Mouse (Mus musculus) liver, embryonic 14.5 days (tissue): ENCODE data around the gene Lin7b. TPM values are rescaled to one million over a fixed set of nuclear protein-coding genes. Genes with fewer than 3 reads are reported as not detected.
A peak's percentile ranks its signal among the peaks of the same experiment; 100 is the strongest.

Source experiments
- ATAC-seq: fragments of 200-750 bp; cut with Nextera tagmentation; 2 replicates; pipeline ENCODE4 v1.8.0; 2017; ENCODE audit warnings: moderate number of reproducible peaks, mild to moderate bottlenecking, moderate library complexity; ENCODE audit not compliant: insufficient read depth
- DNase-seq, 3 experiments: peaks; one replicate each; pipeline ENCODE4 v3.0.0-alpha.2; 2012 to 2013; ENCODE audit warnings: low read depth in 3 of 3, low spot score in 3 of 3
- H3K27ac ChIP-seq: fragments of 300-500 bp; sonication (generic); 2 replicates; pipeline ENCODE4 v1.5.1; 2014; ENCODE audit warnings: moderate library complexity, mild to moderate bottlenecking, control low read depth, inconsistent platforms
- H3K27me3 ChIP-seq: fragments of 300-500 bp; sonication (generic); 2 replicates; pipeline ENCODE4 v1.6.1; 2014; ENCODE audit warnings: mild to moderate bottlenecking, low read length, moderate library complexity; ENCODE audit not compliant: control insufficient read depth, insufficient read depth
- H3K36me3 ChIP-seq: fragments of 300-500 bp; sonication (generic); replicated peaks from 2 replicates; pipeline ENCODE4 v1.6.1; 2014; ENCODE audit warnings: low read depth; ENCODE audit not compliant: control insufficient read depth, insufficient read depth
- H3K4me1 ChIP-seq, 2 experiments: fragments of 200-500 bp in 1 of 2; fragments of 300-500 bp in 1 of 2; sonication (generic) in 1 of 2; replicated peaks; 2 replicates each; pipeline ENCODE4 v1.6.1; 2012 to 2014; ENCODE audit warnings: antibody characterized with exemption in 1 of 2, inconsistent platforms in 1 of 2, low read length in 1 of 2; ENCODE audit not compliant: control insufficient read depth in 2 of 2, insufficient read depth in 2 of 2
- H3K4me2 ChIP-seq: fragments of 300-500 bp; sonication (generic); 2 replicates; pipeline ENCODE4 v1.6.1; 2014; ENCODE audit warnings: low read depth, mild to moderate bottlenecking, control low read depth, moderate library complexity
- H3K4me3 ChIP-seq, 2 experiments: fragments of 200-500 bp in 1 of 2; fragments of 300-500 bp in 1 of 2; sonication (generic) in 1 of 2; 2 replicates each; pipeline ENCODE4 v1.5.1; 2012 to 2014; ENCODE audit warnings: low read depth in 2 of 2, low read length in 2 of 2, mild to moderate bottlenecking in 2 of 2, control low read depth in 1 of 2, inconsistent platforms in 1 of 2, moderate library complexity in 1 of 2; ENCODE audit not compliant: insufficient read depth in 1 of 2
- H3K9ac ChIP-seq: fragments of 300-500 bp; sonication (generic); replicated peaks from 2 replicates; pipeline ENCODE4 v1.6.1; 2014; ENCODE audit warnings: mild to moderate bottlenecking, control low read depth, moderate library complexity
- H3K9me3 ChIP-seq: fragments of 300-500 bp; sonication (generic); 2 replicates; pipeline ENCODE4 v1.6.1; 2016; ENCODE audit warnings: low read length, mixed read lengths; ENCODE audit not compliant: control insufficient read depth
- CTCF ChIP-seq: IDR thresholded peaks from 2 replicates; pipeline ENCODE4 v1.5.1; 2016; ENCODE audit warnings: antibody characterized with exemption, low read depth, control low read depth
- EP300 ChIP-seq: IDR thresholded peaks from 2 replicates; pipeline ENCODE4 v1.6.1; 2016; ENCODE audit warnings: antibody characterized with exemption, low read depth
- WGBS: fragments of 180-500 bp; shearing (Covaris S2); extraction: QIAGEN DNeasy Blood & Tissue Kit; methylation state at CpG from one replicate; pipeline ENCODE4 v1.1.7; 2014; ENCODE audit not compliant: insufficient replicate concordance; 5-methylcytosine and 5-hydroxymethylcytosine counted together
- polyA plus RNA-seq, 2 experiments: library from polyadenylated mRNA; depleted of rRNA in 1 of 2; stranded (reverse) in 1 of 2; unstranded in 1 of 2; fragments of >200 nt; fragmentation: Nextera tagmentation in 1 of 2; extraction: Ambion mirVana in 1 of 2; gene quantifications; 2 replicates each; pipeline versions ENCODE4 v1.2.1 to v1.2.3; 2012 to 2014

Lin7b gene
- polyA plus RNA-seq, 2 experiments: 0.10 to 0.20 TPM

GRCm38 (mm10) chr7:45408351-45408750 lies 38.0 kb upstream of the Lin7b start:
- ATAC-seq (no peak), DNase-seq (no peak)
- no peak for TF ChIP-seq CTCF
- Histone ChIP-seq H3K27ac (no peak overlapping the region), H3K4me1 (no peaks in the 10 kb centered on the region), H3K36me3 (no peaks in the 10 kb centered on the region), H3K9ac (no peak overlapping the region), H3K4me3 (no peak overlapping the region), H3K9me3 (no peaks in the 10 kb centered on the region), H3K27me3 (peaks cover 80% of the 10 kb centered on the region), H3K4me2 (no peak overlapping the region)
- 57% methylated on average over 7 of the region's 7 CpGs for WGBS

- DNase-seq: no peak
- H3K27me3 ChIP-seq: peaks cover 74% of the 10 kb centered on the region
- no peak for TF ChIP-seq CTCF
- TF ChIP-seq EP300: no peak
Observed at GRCm38 (mm10) chr7:45407836-45408235, 37.5 kb upstream of the Lin7b start.

GRCm38 (mm10) chr7:45406157-45407156 lies 36.1 kb upstream of the Lin7b start:
- DNase-seq: no peak
- Histone ChIP-seq H3K9ac (no peak overlapping the region), H3K27me3 (peaks cover 63% of the 10 kb centered on the region), H3K9me3 (no peaks in the 10 kb centered on the region), H3K27ac (no peak overlapping the region), H3K4me2 (peak overlapping the region; percentile 41), H3K4me3 (peak overlapping the region; percentile 10 to 27; a peak in 3 of 4 replicates), H3K4me1 (no peaks in the 10 kb centered on the region), H3K36me3 (no peaks in the 10 kb centered on the region)
- 2% methylated on average over 113 of the region's 114 CpGs for WGBS
- no peak for ATAC-seq
- TF ChIP-seq EP300 (no peak), CTCF (no peak)

More at GRCm38 (mm10) chr7:45407836-45408235, 37.5 kb upstream of the Lin7b start:
- Histone ChIP-seq H3K4me2 (no peak overlapping the region), H3K9me3 (no peaks in the 10 kb centered on the region), H3K4me3 (no peak overlapping the region), H3K27ac (no peak overlapping the region), H3K4me1 (no peaks in the 10 kb centered on the region), H3K9ac (no peak overlapping the region), H3K36me3 (no peaks in the 10 kb centered on the region)
- no peak for ATAC-seq
- 63% methylated on average over 10 of the region's 10 CpGs for WGBS

- Histone ChIP-seq H3K9me3 (no peaks in the 10 kb centered on the region), H3K27ac (no peak within 1 kb of the TSS), H3K4me2 (peak within 1 kb of the TSS; percentile 41), H3K27me3 (peaks cover 53% of the 10 kb centered on the region), H3K9ac (no peak within 1 kb of the TSS), H3K4me1 (no peaks in the 10 kb centered on the region), H3K36me3 (no peaks in the 10 kb centered on the region), H3K4me3 (peak within 1 kb of the TSS in 1 of 2 experiments; percentile 27; a peak in 2 of 4 replicates)
- ATAC-seq (no peak), DNase-seq (no peak)
- TF ChIP-seq CTCF (peak; percentile 96), EP300 (no peak)
- 10% methylated on average over 28 of the region's 28 CpGs for WGBS
Observed at GRCm38 (mm10) chr7:45405091-45406075, 35.0 kb upstream of the Lin7b start, which contains the start of gene Kcna7. Gene Kcna7 (plus strand): TSS chr7:45405653.
